In genomic region chr10:117218351-117218750, GRCm38 (mm10) we compare ENCODE assay signal across 26 mouse cellular contexts. TPM values are rescaled to one million over a fixed set of nuclear protein-coding genes. Genes with fewer than 3 reads are reported as not detected.
"Had no signal": no experiment of that assay in that cellular context is flagged by ENCODE, and none has a peak within 500 bp of the region (broad histone marks: within the 10 kb centered on the region; RNA-seq: fewer than 3 reads in every experiment).

No protein-coding gene starts in this region.

- DNase-seq: lung, embryonic 14.5 days; lung, postnatal 4 days; midbrain, embryonic 14.5 days; retina, postnatal 1 day; right cerebral cortex, adult 18-20 months; right cerebral cortex, postnatal 25 days; right cerebral cortex, postnatal 4 days; spleen, adult 18-20 months; thymus, postnatal 14 days; thymus, postnatal 36 days had no signal

- H3K9ac ChIP-seq: liver, embryonic 12.5 days; liver, embryonic 14.5 days; lung, embryonic 14.5 days; midbrain, embryonic 12.5 days; neural tube, embryonic 13.5 days; neural tube, embryonic 15.5 days had no signal

- H3K9me3 ChIP-seq: liver, embryonic 12.5 days; midbrain, embryonic 12.5 days; neural tube, embryonic 13.5 days; neural tube, embryonic 15.5 days had no signal

- H3K4me3 ChIP-seq: liver, embryonic 12.5 days; midbrain, embryonic 12.5 days; myocyte; neural tube, embryonic 13.5 days; neural tube, embryonic 15.5 days had no signal

- H3K27ac ChIP-seq: liver, embryonic 12.5 days; liver, embryonic 14.5 days; midbrain, embryonic 12.5 days; neural tube, embryonic 13.5 days; neural tube, embryonic 15.5 days had no signal

- ATAC-seq: liver, embryonic 12.5 days; midbrain, embryonic 16.5 days had no signal

- H3K4me2 ChIP-seq: liver, embryonic 12.5 days; lung, embryonic 14.5 days; midbrain, embryonic 12.5 days; neural tube, embryonic 13.5 days; neural tube, embryonic 15.5 days had no signal

- H3K27me3 ChIP-seq: liver, embryonic 12.5 days; midbrain, embryonic 12.5 days; neural tube, embryonic 13.5 days; neural tube, embryonic 15.5 days had no signal

RNA-seq across cellular contexts. Expression of gene 9530003J23Rik, which starts 20.2 kb away (rescaled TPM):
- total RNA-seq: liver, adult 2 months; megakaryocyte, adult 5-6 weeks; megakaryocyte-erythroid progenitor cell, adult 5-6 weeks had no signal
- polyA plus RNA-seq: liver, adult 2 months; liver, embryonic 12.5 days; liver, embryonic 14.5 days; liver, embryonic 16.5 days; lung, embryonic 14.5 days; midbrain, embryonic 12.5 days; midbrain, embryonic 14.5 days; midbrain, embryonic 16.5 days; myocyte; neural tube, embryonic 11.5 days; neural tube, embryonic 13.5 days; neural tube, embryonic 15.5 days; small intestine, adult 2 months; stomach, embryonic 14.5 days; stomach, embryonic 16.5 days; thymus, postnatal 0 days had no signal
